Mouse (Mus musculus) 3T3-L1 (cell line): ENCODE data around the gene Slc39a11.

ENCODE experiments used
- DNase-seq: peaks from one replicate; pipeline ENCODE4 v3.0.0-alpha.2; 2015; ENCODE audit warnings: low read depth, low spot score

The Slc39a11 gene

GRCm38 (mm10) chr11:113544017-113544640, 105.8 kb downstream of the Slc39a11 start:
- no peak for DNase-seq

GRCm38 (mm10) chr11:113541073-113541472, 108.8 kb downstream of the Slc39a11 start:
- no peak for DNase-seq

GRCm38 (mm10) chr11:113539502-113540209, 110.2 kb downstream of the Slc39a11 start:
- DNase-seq = peak; percentile 23

GRCm38 (mm10) chr11:113539079-113539478, 110.8 kb downstream of the Slc39a11 start:
- DNase-seq = no peak

GRCm38 (mm10) chr11:113538406-113538917, 111.4 kb downstream of the Slc39a11 start:
- peak; percentile 49 for DNase-seq

- peak; percentile 21 for DNase-seq
Measured at GRCm38 (mm10) chr11:113537715-113538114, 112.2 kb downstream of the Slc39a11 start.

GRCm38 (mm10) chr11:113537199-113537586, 112.7 kb downstream of the Slc39a11 start:
- DNase-seq = no peak

- peak; percentile 83 for DNase-seq
Measured at GRCm38 (mm10) chr11:113536308-113537198, 113.3 kb downstream of the Slc39a11 start.

GRCm38 (mm10) chr11:113534341-113534740, 115.5 kb downstream of the Slc39a11 start:
- peak; percentile 61 for DNase-seq

GRCm38 (mm10) chr11:113533931-113534330, 115.9 kb downstream of the Slc39a11 start:
- DNase-seq = no peak

- no peak for DNase-seq
Measured at GRCm38 (mm10) chr11:113528391-113528790, 121.5 kb downstream of the Slc39a11 start.

- no peak for DNase-seq
Measured at GRCm38 (mm10) chr11:113525731-113526130, 124.1 kb downstream of the Slc39a11 start.

GRCm38 (mm10) chr11:113522726-113523125, 127.2 kb downstream of the Slc39a11 start:
- DNase-seq = no peak

GRCm38 (mm10) chr11:113521469-113522190, 128.2 kb downstream of the Slc39a11 start:
- no peak for DNase-seq

- DNase-seq = no peak
Measured at GRCm38 (mm10) chr11:113520851-113521461, 128.9 kb downstream of the Slc39a11 start.

- no peak for DNase-seq
Measured at GRCm38 (mm10) chr11:113520373-113520772, 129.5 kb downstream of the Slc39a11 start.

GRCm38 (mm10) chr11:113519973-113520372, 129.9 kb downstream of the Slc39a11 start:
- no peak for DNase-seq

- no peak for DNase-seq
Measured at GRCm38 (mm10) chr11:113518176-113518575, 131.7 kb downstream of the Slc39a11 start.

GRCm38 (mm10) chr11:113516156-113516555, 133.7 kb downstream of the Slc39a11 start:
- no peak for DNase-seq

GRCm38 (mm10) chr11:113512976-113513375, 136.9 kb downstream of the Slc39a11 start:
- DNase-seq = no peak

GRCm38 (mm10) chr11:113512150-113512549, 137.7 kb downstream of the Slc39a11 start:
- DNase-seq = no peak
